8 mouse cellular contexts compared by ENCODE assay signal in genomic region chr2:127729671-127730070, GRCm38 (mm10). TPM values are rescaled to one million over a fixed set of nuclear protein-coding genes. Genes with fewer than 3 reads are reported as not detected.
DNase-seq lines count a peak whose midpoint lies in the region; ATAC-seq and TF ChIP-seq lines count a peak whose summit lies in the region.

Gene Mall, minus strand, starts transcription at chr2:127729932.

- no peak within 1 kb of the TSS for H3K27ac ChIP-seq in forebrain, embryonic 11.5 days (ENCODE audit: low read depth, low read length)
- H3K27ac ChIP-seq in hindbrain, postnatal 0 days: no peak within 1 kb of the TSS
- 0 out of 2 replicates have a peak within 1 kb of the TSS, but pooled peaks have one; percentile 13 for H3K27ac ChIP-seq in midbrain, embryonic 10.5 days (replicated peaks)

- WGBS in forebrain, embryonic 11.5 days: under 1% methylated on average over 26 of the region's 26 CpGs
- WGBS in hindbrain, postnatal 0 days: under 1% methylated on average over 24 of the region's 26 CpGs
- 1% methylated on average over 26 of the region's 26 CpGs for WGBS in midbrain, embryonic 10.5 days

- peak within 1 kb of the TSS; percentile 33 for H3K4me2 ChIP-seq in forebrain, embryonic 11.5 days (ENCODE audit: low read depth, low read length, severe bottlenecking)
- peak within 1 kb of the TSS; percentile 25 for H3K4me2 ChIP-seq in hindbrain, postnatal 0 days (ENCODE audit: low read depth, low read length)

- no peak within 1 kb of the TSS for H3K9ac ChIP-seq in forebrain, embryonic 11.5 days (ENCODE audit: low read length)
- H3K9ac ChIP-seq in hindbrain, postnatal 0 days (replicated peaks; ENCODE audit: low read length): no peak within 1 kb of the TSS

- no peak for TF ChIP-seq CTCF in hindbrain, postnatal 0 days (IDR thresholded peaks at IDR 0.05; ENCODE audit: low read depth)

- no peaks in the 10 kb centered on the region for H3K9me3 ChIP-seq in forebrain, embryonic 11.5 days (ENCODE audit: control insufficient read depth, low read length)
- H3K9me3 ChIP-seq in hindbrain, postnatal 0 days (ENCODE audit: low read length): no peaks in the 10 kb centered on the region
- no peaks in the 10 kb centered on the region for H3K9me3 ChIP-seq in midbrain, embryonic 10.5 days (replicated peaks)

- no peaks in the 10 kb centered on the region; the same call in 1 of the 2 replicates for H3K4me1 ChIP-seq in forebrain, embryonic 11.5 days (replicated peaks; ENCODE audit: control insufficient read depth, insufficient read depth, low read length)
- no peaks in the 10 kb centered on the region for H3K4me1 ChIP-seq in hindbrain, postnatal 0 days (ENCODE audit: insufficient read depth, low read length)
- peaks cover 19% of the 10 kb centered on the region for H3K4me1 ChIP-seq in midbrain, embryonic 10.5 days

- ATAC-seq in forebrain, embryonic 11.5 days (replicated peaks; ENCODE audit: low FRiP score): no peak
- ATAC-seq in hindbrain, postnatal 0 days: no peak

- H3K36me3 ChIP-seq in forebrain, embryonic 11.5 days (ENCODE audit: control insufficient read depth, insufficient read depth, low read length): no peaks in the 10 kb centered on the region
- H3K36me3 ChIP-seq in hindbrain, postnatal 0 days (ENCODE audit: insufficient read depth, low read length): no peaks in the 10 kb centered on the region
- H3K36me3 ChIP-seq in midbrain, embryonic 10.5 days: no peaks in the 10 kb centered on the region

- H3K4me3 ChIP-seq in forebrain, embryonic 11.5 days (ENCODE audit: low read depth, low read length): no peak within 1 kb of the TSS
- H3K4me3 ChIP-seq in hindbrain, postnatal 0 days (ENCODE audit: low read length): no peak within 1 kb of the TSS
- peak within 1 kb of the TSS; percentile 45 for H3K4me3 ChIP-seq in midbrain, embryonic 10.5 days

- intact Hi-C loops in heart, postnatal 25 days (cut with DNase I): no loop called here
- intact Hi-C loops in left cerebral cortex, postnatal 25 days (cut with DNase I): no loop called here

- H3K27me3 ChIP-seq in forebrain, embryonic 11.5 days (ENCODE audit: control insufficient read depth, insufficient read depth, low read length): no peaks in the 10 kb centered on the region; the same call in 1 of the 2 replicates
- H3K27me3 ChIP-seq in hindbrain, postnatal 0 days (ENCODE audit: insufficient read depth, low read length): no peaks in the 10 kb centered on the region; the same call in 1 of the 2 replicates
- H3K27me3 ChIP-seq in midbrain, embryonic 10.5 days (ENCODE audit: low read depth, poor library complexity, severe bottlenecking): peaks cover 36% of the 10 kb centered on the region

- DNase-seq in heart, adult 18-20 months: peak; percentile 41 to 52
- no peak for DNase-seq in heart, postnatal 25 days (ENCODE audit: low spot score)
- DNase-seq in forebrain, embryonic 11.5 days (ENCODE audit: low spot score): peak; percentile 54
- DNase-seq in hindbrain, postnatal 0 days (ENCODE audit: low spot score): no peak
- DNase-seq in midbrain, embryonic 10.5 days (ENCODE audit: low spot score): peak; percentile 30
- no peak for DNase-seq in left cerebral cortex, postnatal 25 days (ENCODE audit: low spot score in 2 of 2)
- DNase-seq in yolk sac, embryonic 10.5 days (ENCODE audit: low spot score): no peak
- no peak for DNase-seq in layer of hippocampus, adult 9-11 months

RNA-seq across cellular contexts. Expression of gene Mall, which starts in this region (rescaled TPM):
- total RNA-seq in heart, adult 18-20 months (2021): 1 to 10 TPM; 6.7 to 7.0 TPM
- total RNA-seq in heart, postnatal 25 days (2021): 1 to 10 TPM; 7.5 to 8.7 TPM
- 1.1 and 1.2 TPM in 2 replicates for polyA plus RNA-seq in forebrain, embryonic 11.5 days (2014; fragmentation: Nextera tagmentation; extraction: Ambion mirVana)
- 1.5 and 1.8 TPM in 2 replicates for total RNA-seq in hindbrain, postnatal 0 days (2014; rRNA removed)
- polyA plus RNA-seq in hindbrain, postnatal 0 days (2015; fragmentation: Nextera tagmentation; extraction: Ambion mirVana): 0.55 and 0.57 TPM in 2 replicates
- 0.56 and 0.93 TPM in 2 replicates for polyA plus RNA-seq in midbrain, embryonic 10.5 days (2016; fragmentation: Nextera tagmentation; extraction: Ambion mirVana)
- total RNA-seq in left cerebral cortex, postnatal 25 days (2021): 1 to 10 TPM in 1 of 2 experiments, under 1 TPM in 1; 0.99 to 1.1 TPM

Comparison
In these comparisons a context has a peak if more than half of its experiments do, and no peak if none do; other contexts are left out.
1. DNase-seq: peak in heart, adult 18-20 months (2 of 2) and forebrain, embryonic 11.5 days (single experiment); none in heart, postnatal 25 days (single experiment), hindbrain, postnatal 0 days (single experiment), left cerebral cortex, postnatal 25 days (0 of 2), yolk sac, embryonic 10.5 days (single experiment) and layer of hippocampus, adult 9-11 months (single experiment).
2. Peak in DNase-seq, H3K4me3 ChIP-seq and H3K27ac ChIP-seq in midbrain, embryonic 10.5 days; RNA of the gene not detected or under 1 TPM.